12 mouse cellular contexts compared by ENCODE assay signal in genomic region chr3:103309252-103309651, GRCm38 (mm10).
"Had no signal": no experiment of that assay in that cellular context is flagged by ENCODE, and none has a peak within 500 bp of the region (broad histone marks: within the 10 kb centered on the region; RNA-seq: fewer than 3 reads in every experiment).

No protein-coding gene starts in this region.

- H3K27ac ChIP-seq: limb, embryonic 10.5 days; liver, embryonic 13.5 days; lung, embryonic 15.5 days; neural tube, embryonic 13.5 days; stomach, embryonic 15.5 days had no signal

- H3K4me1 ChIP-seq: limb, embryonic 10.5 days; stomach, embryonic 15.5 days had no signal

- ATAC-seq: liver, postnatal 0 days had no signal

- H3K36me3 ChIP-seq: stomach, embryonic 15.5 days had no signal

- H3K9me3 ChIP-seq: limb, embryonic 10.5 days; liver, embryonic 13.5 days; lung, embryonic 15.5 days; neural tube, embryonic 13.5 days; stomach, embryonic 15.5 days had no signal

- DNase-seq: kidney, postnatal 14 days; liver, embryonic 13.5 days; liver, postnatal 0 days; midbrain, embryonic 14.5 days; retina, postnatal 1 day; right cerebral cortex, postnatal 14 days; thymus, adult 2 months; thymus, postnatal 25 days had no signal

- H3K4me3 ChIP-seq: limb, embryonic 10.5 days; liver, embryonic 13.5 days; lung, embryonic 15.5 days; neural tube, embryonic 13.5 days; stomach, embryonic 15.5 days had no signal

- H3K4me2 ChIP-seq: liver, embryonic 13.5 days; lung, embryonic 15.5 days; neural tube, embryonic 13.5 days; stomach, embryonic 15.5 days had no signal

- H3K9ac ChIP-seq: liver, embryonic 13.5 days; liver, postnatal 0 days; lung, embryonic 15.5 days; neural tube, embryonic 13.5 days; stomach, embryonic 15.5 days had no signal

- H3K27me3 ChIP-seq: liver, embryonic 13.5 days; lung, embryonic 15.5 days; neural tube, embryonic 13.5 days; stomach, embryonic 15.5 days had no signal
